Mouse (Mus musculus): ENCODE results near the gene Scaf11.
"Not testable (repeated sequence)": the region's sequence is repeated elsewhere in the genome, so short reads cannot be mapped to it uniquely, and the experiment has no call there.

Scaf11 gene

DNA sequence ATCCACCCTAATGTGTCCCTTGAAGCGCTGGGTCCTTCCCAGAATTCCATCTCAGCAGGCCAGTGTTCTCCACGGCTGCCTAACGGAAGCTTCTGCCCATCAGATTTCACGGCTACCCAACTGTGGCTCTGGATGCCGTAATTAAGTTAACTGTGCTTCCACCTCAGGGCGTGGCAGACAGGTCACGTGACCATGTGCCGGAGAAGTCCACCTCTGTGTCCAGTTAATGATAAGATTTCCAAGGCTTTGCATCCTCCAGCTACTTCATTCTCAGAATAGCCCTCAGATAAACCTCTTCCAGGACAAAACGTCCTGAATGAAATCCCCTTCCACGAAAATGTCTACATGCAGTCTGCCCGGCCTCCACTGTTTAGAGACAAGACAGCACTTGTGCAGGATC is 4.4 kb upstream of the Scaf11 start:
- DNase-seq (ENCODE audit: low read depth, low spot score): no peak

DNA sequence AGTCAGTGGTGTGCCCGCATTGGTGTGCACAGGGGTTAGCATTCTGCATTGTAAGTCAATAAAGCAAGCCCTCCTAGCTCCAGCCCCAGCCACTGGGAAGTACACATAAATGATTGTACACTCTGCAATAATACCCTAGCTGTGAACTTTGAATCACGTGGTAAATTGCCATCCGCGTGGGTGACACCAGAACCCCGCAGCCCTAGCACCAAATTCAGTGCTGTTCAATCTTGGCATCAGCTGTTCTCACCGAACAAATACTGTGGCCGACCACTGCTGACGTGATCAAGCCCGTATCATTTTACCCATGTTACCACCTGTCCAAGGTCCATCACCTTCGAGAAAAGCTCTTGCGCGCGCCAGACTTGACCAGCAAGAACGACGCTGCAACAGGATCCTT is 3.2 kb upstream of the Scaf11 start:
- DNase-seq (ENCODE audit: low read depth, low spot score): no peak

DNA sequence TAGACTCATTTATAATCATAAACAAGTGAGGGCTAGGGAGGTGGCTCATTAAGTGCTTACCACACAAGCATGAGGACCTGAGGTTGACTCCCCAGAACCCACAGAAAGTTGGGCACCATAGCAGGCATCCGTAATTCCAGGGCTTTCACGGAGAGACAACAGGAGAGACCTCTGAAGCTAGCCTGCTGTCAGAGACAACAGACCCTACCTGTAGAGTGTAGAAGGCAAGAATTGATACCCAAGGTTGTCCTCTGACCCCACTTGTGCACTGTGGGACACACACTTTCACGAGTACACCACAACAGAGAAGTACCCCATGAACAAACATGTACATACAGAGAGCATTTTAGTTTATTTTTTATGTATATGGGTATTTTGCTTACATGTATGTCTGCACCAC is 2.0 kb upstream of the Scaf11 start:
- DNase-seq (ENCODE audit: low read depth, low spot score): no peak

DNA sequence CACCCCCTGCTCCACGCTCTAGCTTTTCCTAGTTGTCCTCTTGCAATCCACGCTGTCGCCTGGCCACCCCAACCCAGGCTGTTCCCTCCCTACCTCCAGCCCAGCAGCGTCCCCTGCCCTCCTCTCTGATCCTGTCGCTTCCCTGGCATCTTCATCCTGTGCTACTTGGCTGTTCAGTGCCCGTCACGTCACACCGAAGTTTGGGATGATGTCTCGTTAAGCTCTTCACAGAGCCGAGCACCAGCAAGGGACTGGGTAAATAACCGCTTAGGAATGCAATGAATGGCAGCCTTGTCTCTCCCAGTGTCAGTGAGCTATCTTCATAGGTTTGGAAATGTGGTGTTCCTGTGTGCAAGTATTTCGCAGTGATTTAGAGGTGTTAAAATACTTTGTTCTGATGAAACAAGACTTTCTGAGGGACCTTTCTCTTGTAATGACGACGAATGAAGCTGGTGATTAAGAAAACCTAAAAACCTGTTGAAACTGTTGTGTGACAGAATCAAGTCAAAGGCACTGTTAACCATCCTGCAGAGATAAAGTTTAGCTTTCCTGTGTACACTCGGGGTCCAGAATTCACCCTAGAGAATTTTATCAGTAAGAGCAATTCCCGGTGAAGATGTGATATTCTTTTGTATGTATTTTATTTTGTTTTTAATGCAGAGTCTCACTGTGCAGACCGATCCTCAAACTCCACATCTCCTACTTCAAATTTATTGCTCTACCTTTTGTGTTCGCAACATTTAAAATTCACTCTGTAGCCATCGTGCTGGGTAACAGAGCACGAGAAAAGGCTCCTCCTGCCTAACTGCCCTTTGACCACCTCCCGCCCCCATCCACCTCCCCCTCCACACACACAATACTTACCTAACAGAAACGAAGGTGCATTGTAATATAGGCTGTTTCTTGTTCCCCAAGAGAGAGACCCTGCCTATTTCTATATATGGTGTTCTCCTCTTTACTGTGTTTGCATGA is 1.2 kb upstream of the Scaf11 start:
- DNase-seq (ENCODE audit: low read depth, low spot score): peak; percentile 79

DNA sequence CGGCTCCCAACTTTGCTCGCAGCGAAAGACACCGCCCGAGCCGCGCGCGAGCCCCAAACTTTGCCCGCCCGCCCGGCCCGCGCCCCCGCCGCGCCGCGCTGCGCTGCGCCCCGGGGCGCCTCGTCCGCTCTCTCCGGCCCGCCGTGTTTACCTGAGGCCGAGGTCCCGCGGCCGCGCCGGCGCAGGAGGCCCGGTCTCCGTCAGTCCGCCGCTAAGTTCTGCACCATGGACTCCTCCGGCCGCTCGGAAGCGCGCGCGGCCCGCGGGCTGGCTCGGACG is 253 bp downstream of the Scaf11 start:
- DNase-seq (ENCODE audit: low read depth, low spot score): no peak

DNA sequence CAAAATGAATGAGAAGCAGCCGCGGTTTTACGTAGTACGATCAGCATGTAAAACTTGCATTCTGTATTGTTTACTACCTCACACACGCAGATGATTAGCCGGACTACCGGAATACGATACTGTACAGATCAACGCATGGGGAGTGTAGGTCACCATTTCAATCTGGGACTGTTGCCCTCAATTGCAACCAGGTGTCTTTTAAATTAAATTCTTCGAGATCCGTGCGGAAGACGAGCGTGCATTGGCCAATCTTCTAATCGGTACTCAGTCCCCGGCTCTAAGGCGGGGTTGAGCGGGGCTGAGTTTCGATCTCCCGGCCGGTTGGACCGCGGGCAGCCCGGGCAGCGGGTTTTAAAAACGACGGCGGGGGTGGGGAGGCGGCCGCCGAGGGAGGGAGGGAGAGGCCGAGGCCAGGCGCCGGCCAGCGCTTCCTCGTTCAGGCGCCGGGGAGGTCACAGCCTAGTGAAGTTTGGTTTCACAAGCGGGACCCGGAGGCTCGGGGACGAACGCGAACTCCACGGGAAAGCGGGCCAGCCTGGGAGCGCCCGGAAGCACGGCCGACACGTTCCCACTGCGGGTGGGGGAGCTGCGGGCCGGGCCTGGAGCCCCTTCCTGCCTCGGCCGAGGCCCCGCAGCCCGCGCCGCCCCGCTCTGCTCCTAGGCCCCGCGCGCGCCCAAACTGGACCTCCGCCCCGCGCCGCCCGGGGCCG is 747 bp downstream of the Scaf11 start:
- peak; percentile 62 for DNase-seq (ENCODE audit: low read depth, low spot score)

DNA sequence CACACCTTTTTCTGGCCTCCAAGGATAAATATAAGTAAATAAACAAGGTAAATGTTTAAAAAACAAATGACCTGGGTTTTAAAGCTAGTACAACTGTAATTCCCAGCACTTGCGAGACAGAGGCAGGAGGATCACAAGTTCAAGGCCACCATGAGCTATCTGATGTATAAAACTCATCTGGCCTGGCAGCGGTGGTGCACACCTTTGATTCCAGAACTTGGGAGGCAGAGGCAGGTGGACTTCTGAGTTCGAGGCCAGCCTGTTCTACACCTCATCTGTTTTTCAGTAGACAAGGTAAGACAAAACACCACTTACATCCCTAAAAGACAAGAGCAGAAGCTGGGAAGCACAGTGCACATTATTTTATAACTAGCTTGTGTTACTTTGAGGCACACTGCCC is 2.4 kb downstream of the Scaf11 start:
- no peak for DNase-seq (ENCODE audit: low read depth, low spot score)

DNA sequence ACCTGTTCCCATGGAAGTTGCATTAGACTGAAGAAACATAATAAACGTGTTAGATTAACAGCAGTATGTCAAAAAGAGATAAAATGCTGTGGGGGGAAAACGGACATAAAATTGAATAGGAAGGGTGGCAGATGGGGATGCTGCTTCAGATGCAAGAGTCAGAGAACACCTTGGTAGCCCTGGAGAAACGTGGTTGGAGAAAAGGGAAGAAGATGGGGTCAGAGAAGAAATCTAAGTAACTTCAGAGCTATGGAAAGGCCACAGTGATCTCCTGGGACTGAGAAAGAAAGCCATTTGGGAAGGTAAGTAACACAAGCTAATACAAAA is 3.3 kb downstream of the Scaf11 start:
- DNase-seq (ENCODE audit: low read depth, low spot score): no peak

DNA sequence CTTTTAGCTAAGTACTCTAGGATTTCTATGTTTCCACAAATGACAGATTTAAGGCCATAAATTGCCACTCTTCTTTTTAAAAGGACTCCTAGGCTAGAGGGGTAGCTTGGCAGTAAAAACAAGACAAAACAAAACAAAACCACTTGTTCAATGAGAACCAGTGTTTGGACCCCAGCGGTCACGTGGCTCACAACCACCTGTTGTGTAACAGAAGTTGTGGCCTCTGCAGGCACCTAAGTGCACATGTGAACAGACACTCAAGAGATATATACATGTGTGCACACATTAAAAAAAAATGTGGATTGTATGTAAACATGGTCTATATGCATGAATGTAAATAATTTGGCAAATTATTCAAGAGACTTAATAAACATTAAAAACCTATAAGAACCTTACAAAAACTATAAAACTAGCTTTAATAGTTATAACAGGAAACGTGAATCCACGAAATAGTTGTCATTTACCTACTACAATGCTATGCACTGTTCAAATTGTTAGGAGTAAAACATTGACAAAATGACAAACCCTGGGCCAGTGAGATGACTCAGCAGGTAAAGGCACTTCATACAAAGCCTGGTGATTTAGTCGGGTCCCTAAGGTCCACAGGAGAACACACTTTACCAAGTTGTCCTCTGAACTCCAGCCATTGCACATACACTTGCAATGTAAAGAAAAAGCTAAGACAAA is 3.8 kb downstream of the Scaf11 start:
- DNase-seq (ENCODE audit: low read depth, low spot score): no peak

DNA sequence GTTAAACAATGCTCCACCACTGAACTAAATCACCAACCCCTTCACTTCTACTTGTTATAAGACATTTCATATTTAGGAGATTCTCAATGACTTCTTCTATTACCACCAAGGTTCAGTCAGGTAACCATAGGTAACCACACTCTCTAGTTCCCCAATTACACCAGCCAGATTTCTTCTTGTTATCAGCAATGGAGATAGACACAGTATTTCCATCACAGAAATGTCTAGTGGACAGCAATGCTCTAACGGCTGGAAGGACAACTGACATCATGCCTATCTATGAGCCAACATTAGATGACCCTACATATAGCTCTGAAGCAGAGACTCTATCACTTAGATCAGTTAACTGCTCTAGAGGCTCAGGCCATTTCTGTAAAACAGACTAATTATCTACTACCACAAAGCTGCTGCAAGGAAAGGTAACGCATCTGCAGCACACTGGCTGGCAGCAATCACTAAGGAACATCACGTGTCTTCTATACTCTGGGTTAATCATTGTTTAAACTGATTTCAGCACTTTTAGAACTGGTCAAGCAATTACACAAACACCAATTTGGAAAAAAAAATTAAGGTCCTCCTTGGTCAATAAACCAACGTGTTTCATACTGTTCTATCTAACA is 4.9 kb downstream of the Scaf11 start:
- DNase-seq (ENCODE audit: low read depth, low spot score): no peak

DNA sequence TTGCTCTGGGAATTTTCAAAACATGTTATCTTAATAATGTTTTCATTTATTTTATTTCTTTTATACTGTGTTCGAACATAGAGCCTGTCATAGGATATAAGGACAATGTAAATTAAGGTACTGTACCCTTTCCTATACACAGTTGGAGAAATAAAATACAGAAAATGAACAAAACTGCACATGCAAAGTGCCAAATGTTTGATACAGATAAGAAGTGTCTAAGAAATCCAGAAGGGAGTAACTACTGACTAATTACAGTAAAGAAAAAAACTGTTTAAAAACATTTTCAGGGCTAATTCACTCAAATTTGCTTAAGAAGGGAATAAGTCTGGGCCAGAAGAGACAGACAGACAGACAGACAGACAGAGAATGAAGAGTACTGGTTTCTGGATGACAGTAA is 7.3 kb downstream of the Scaf11 start:
- DNase-seq (ENCODE audit: low read depth, low spot score): no peak

DNA sequence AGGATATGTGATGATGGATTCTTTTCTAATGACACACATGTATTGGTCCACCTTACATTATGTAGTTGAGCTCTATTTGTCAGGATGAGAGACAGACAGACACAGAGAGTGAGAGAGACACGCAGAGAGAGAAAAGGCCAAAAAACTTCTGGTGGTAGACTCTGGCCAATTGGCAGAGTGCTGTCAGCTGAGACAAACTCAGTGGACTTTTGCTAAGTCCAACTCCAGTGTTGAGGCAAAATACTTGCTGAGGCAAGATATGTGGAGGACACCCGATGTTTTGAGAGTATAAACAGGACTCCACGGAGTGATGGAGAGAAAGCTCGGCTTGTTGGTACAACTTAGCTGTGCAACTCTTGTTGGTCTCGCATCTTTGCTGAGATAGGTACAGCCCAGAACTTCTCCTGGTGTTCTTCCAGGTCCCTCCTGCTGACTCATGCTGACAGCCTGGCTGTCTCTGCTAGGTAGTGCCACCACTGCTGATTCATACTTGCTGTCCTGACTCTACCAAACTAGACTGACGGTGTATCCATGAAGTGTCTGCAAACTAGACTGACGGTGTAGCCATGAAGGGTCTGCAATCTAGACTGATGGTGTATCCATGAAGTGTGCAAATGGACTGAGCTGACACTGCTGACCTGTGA is 11.9 kb downstream of the Scaf11 start:
- DNase-seq (ENCODE audit: low read depth, low spot score): peak; percentile 71

DNA sequence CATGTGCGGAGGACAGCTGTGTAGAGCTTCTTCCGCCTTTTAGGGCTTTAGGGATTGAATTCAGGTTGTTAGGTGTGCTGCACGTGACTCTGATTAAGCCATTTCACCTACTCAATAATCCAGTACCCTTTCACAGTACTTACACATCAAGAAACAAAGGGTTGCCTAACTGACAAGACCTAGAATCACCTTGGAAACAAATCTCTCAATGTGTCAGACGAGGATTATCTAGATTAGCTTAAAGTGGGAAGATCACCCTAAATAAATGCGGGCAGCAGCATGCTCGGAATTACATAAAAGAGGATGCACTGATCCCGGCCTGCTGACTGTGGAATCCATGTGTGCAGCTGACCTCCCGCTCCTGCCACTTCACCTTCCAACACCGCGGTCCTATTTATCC is 13.9 kb downstream of the Scaf11 start:
- DNase-seq (ENCODE audit: low read depth, low spot score): no peak

DNA sequence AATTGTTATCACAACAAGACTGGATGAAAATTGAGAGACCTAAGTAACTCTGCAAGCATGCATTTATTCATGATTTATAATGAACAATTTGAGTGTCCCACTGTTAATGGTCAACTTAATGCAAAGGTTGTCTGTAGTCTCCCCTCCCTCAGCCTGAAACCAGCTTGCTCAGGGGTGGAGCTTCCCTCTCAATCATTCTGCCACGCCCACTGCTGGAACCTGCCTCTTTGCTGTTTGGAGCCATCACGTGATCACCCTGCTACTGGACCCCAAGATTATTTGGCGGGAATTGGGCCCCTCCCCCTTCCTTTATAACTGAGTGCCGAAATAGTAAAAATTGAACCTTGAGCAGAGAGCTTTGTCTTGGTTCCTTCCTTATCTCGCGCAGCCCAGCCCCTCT is 19.2 kb downstream of the Scaf11 start:
- DNase-seq (ENCODE audit: low read depth, low spot score): not testable (repeated sequence)

DNA sequence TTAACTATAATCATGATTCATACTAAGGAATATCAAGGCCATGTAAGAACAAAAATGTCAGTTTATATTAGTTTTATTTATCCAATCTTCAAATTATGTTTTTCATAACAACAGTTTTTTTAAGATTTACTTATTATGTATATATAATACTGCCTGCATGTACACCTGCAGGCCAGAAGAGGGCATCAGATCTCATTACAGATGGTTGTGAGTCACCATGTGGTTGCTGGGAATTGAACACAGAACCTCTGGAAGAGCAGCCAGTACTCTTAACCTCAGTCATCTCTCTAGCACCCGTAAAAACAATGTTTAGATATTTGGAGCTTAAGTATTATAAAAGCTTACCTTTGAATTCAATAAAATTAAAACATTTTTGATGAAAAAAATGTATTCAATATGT is 26.4 kb downstream of the Scaf11 start:
- no peak for DNase-seq (ENCODE audit: low read depth, low spot score)

DNA sequence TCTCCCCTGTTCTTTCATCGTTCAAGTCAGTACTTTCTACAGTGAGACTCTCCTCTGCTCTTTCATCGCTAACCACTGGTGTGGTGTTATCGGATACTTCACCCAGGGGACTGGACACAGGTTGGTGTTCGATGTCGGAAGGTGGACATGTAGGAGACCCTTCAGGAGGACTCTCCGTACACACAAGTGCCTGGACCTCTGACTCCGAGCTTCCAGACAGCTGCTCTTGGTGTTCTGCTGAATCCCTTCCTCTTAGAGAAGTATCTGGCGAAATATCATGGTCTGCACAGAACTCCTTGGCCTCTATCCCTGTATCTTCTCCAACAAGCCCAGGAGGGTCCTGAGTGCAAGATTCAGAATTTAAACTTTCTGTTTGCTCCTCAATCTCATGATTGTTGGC is 40.7 kb downstream of the Scaf11 start:
- DNase-seq (ENCODE audit: low read depth, low spot score): no peak

DNA sequence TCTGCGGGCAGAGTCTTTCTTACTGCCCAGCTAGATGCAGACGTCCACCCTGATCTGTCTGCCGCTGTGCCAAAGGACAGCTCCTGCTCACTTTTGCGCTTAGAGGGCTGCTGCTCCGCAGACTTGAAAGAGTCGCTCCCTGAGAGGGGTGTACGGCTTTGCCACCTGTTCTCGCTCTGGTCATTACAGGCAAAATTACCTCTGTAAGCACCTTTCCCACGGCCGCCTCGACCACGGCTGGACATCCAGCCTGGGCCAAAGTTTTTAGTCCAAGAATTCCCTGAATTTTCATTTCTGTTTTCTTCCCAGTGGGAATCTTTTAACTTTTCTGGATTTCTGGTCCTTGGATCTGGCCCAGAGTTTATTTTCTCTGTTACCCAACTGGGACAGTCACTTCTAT is 42.5 kb downstream of the Scaf11 start:
- no peak for DNase-seq (ENCODE audit: low read depth, low spot score)

DNA sequence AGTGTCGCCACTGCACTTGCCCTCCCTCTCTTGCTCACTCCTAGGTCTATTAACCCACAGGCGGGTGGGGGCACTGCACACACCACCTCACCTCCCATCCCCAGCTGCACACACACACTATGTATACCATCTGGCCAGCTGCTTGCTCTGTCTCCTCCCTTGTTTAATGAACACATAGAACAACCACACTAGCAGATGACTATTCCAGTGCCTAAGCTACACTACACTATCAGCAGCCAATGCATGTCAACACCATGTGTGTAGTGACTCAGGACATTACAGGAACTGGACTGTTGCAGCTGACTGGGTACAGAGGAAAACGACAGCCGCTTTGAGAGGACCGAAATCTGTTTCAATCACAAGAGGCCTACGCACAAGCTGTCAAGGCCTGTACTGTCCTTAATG is 51.9 kb downstream of the Scaf11 start:
- peak; percentile 82 for DNase-seq (ENCODE audit: low read depth, low spot score)

DNA sequence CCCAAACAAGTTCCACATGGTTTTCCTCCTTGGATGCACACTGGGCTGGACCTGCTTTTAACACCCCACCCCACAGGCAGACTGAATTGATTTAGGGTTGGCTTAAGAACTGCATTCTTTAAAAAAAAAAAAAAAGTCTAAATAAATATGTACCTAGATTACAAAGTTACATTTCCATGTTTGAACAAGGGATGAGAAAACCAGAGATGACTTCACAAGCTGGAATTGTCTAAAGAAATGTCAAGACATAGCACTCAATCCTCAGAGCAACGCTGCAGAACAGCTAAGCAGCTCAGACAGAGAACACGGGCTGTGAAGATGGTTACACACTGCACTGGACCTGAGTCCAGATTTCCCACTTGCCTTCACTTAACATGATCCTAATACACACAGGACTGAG is 53.5 kb downstream of the Scaf11 start:
- no peak for DNase-seq (ENCODE audit: low read depth, low spot score)

DNA sequence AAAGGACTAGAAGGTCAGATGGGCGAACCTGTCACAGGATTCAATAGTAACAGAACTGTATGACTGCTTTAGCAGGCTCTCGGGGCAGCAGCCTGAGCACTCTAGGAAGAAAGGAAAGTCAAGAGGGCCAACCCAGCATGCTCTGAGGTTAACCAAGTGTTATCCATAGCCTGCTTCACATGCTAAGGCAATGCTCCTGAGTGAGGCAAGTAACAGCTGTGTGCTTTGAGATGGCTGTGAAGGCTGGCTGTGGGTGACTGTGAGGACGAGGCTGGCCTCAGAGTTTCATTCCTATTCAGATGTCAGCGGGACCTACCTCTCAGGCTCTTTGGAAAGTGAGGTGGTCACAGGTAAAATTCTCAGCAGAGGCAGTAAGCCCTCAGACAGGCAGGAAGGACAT is 54.4 kb downstream of the Scaf11 start:
- DNase-seq (ENCODE audit: low read depth, low spot score): no peak

DNA sequence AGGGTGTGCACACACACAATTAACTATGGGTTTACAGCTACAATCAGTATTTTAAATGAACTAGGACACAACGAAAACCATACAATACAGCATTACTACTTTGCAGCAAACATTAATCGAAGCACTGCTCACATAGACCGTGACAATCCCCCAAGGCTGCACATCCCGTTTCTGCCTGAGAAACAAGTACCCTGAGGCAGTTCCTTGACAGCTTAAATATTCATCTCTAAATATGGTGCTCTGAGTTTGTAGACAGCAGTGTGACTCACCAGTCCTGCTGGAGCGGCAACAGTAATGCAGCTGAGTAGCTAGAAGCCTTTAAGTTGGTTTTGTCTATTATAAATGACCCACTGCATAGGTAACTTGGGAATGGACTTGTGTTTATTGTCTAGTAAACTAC is 55.1 kb downstream of the Scaf11 start:
- DNase-seq (ENCODE audit: low read depth, low spot score): peak; percentile 72

DNA sequence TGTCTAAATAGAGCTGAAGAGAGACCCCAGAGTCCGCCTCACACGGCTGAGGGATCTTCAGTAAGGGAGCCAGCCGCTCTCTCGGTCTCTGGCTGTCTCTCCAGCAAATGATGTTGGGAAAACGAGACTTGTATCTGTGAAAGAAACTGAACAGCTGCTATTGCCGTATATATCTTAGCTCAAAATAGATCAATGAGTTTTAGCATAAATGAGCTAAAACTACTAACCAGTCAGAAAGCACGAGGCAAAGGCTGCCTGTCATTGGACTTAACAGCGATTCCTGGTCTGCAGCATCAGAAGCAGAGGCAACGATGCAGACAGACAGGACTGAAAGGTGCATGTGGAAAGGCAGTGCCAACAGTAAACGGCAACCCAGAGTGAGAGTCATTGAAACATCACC is 62.3 kb downstream of the Scaf11 start:
- peak; percentile 60 for DNase-seq (ENCODE audit: low read depth, low spot score)
